Mouse (Mus musculus): ENCODE data around the gene Cacng7. TPM values are rescaled to one million over a fixed set of nuclear protein-coding genes. Genes with fewer than 3 reads are reported as not detected.
A peak's percentile ranks its signal among the peaks of the same experiment; 100 is the strongest.

The Cacng7 gene
- total and polyA plus RNA-seq, 3 experiments, result 4.3 to 6.7 (median 5.4) TPM

GRCm38 (mm10) chr7:3369189-3369588 is 36.4 kb downstream of the Cacng7 start:
- no peak for DNase-seq
- Histone ChIP-seq H3K27ac (no peak overlapping the region), H3K9ac (ENCODE audit: low read depth, low read length) (no peak overlapping the region), H3K36me3 (ENCODE audit: control insufficient read depth, insufficient read depth, low read length) (no peaks in the 10 kb centered on the region), H3K4me3 (no peak overlapping the region), H3K79me2 (replicated peaks; ENCODE audit: control insufficient read depth, insufficient read depth, low read length) (no peaks in the 10 kb centered on the region), H3K4me1 (ENCODE audit: control insufficient read depth, insufficient read depth, low read length) (no peaks in the 10 kb centered on the region), H3K27me3 (ENCODE audit: control insufficient read depth, insufficient read depth, low read length) (peaks cover 9% of the 10 kb centered on the region)
- 52% methylated on average over 6 of the region's 6 CpGs for WGBS
- intact Hi-C loops (cut with DNase I), result no loop called here
- no peak for TF ChIP-seq CTCF (IDR thresholded peaks at IDR 0.05)
- TF ChIP-seq EP300 (IDR thresholded peaks at IDR 0.05; ENCODE audit: insufficient read depth, low read depth, low read length), result no peak

- H3K4me1 ChIP-seq (ENCODE audit: control insufficient read depth, insufficient read depth, low read length), result no peaks in the 10 kb centered on the region
- no peaks in the 10 kb centered on the region for H3K79me2 ChIP-seq (replicated peaks; ENCODE audit: control insufficient read depth, insufficient read depth, low read length)
- WGBS, result 36% methylated on average over 4 of the region's 4 CpGs
- H3K4me3 ChIP-seq, result no peak overlapping the region
- no peak for DNase-seq
- H3K27ac ChIP-seq, result no peak overlapping the region
- H3K36me3 ChIP-seq (ENCODE audit: control insufficient read depth, insufficient read depth, low read length), result no peaks in the 10 kb centered on the region
- TF ChIP-seq EP300 (IDR thresholded peaks at IDR 0.05; ENCODE audit: insufficient read depth, low read depth, low read length) (no peak), POLR2A (IDR thresholded peaks at IDR 0.05; ENCODE audit: insufficient read depth, low read depth, low read length) (no peak), CTCF (IDR thresholded peaks at IDR 0.05) (no peak)
- no peak overlapping the region for H3K9ac ChIP-seq (ENCODE audit: low read depth, low read length)
- peaks cover 9% of the 10 kb centered on the region for H3K27me3 ChIP-seq (ENCODE audit: control insufficient read depth, insufficient read depth, low read length)
- intact Hi-C loops (cut with DNase I), result no loop called here
These were observed 37.7 kb downstream of the Cacng7 start for GRCm38 (mm10) chr7:3370407-3370806.

- peaks cover 3% of the 10 kb centered on the region; the same call in 1 of the 2 replicates for H3K27me3 ChIP-seq (ENCODE audit: control insufficient read depth, insufficient read depth, low read length)
- WGBS, result 56% methylated on average over 2 of the region's 2 CpGs
- no peaks in the 10 kb centered on the region for H3K79me2 ChIP-seq (replicated peaks; ENCODE audit: control insufficient read depth, insufficient read depth, low read length)
- no peaks in the 10 kb centered on the region for H3K36me3 ChIP-seq (ENCODE audit: control insufficient read depth, insufficient read depth, low read length)
- H3K9ac ChIP-seq (ENCODE audit: low read depth, low read length), result no peak overlapping the region
- intact Hi-C loops (cut with DNase I), result no loop called here
- TF ChIP-seq POLR2A (IDR thresholded peaks at IDR 0.05; ENCODE audit: insufficient read depth, low read depth, low read length), result no peak
- TF ChIP-seq EP300 (IDR thresholded peaks at IDR 0.05; ENCODE audit: insufficient read depth, low read depth, low read length), result no peak
- TF ChIP-seq CTCF (IDR thresholded peaks at IDR 0.05), result no peak
- no peak overlapping the region for H3K27ac ChIP-seq
- DNase-seq, result no peak
- H3K4me1 ChIP-seq (ENCODE audit: control insufficient read depth, insufficient read depth, low read length), result no peaks in the 10 kb centered on the region
- H3K4me3 ChIP-seq, result no peak overlapping the region
These were observed 39.6 kb downstream of the Cacng7 start for GRCm38 (mm10) chr7:3372376-3372775.

GRCm38 (mm10) chr7:3373754-3374153 is 41.0 kb downstream of the Cacng7 start:
- Histone ChIP-seq H3K4me1 (ENCODE audit: control insufficient read depth, insufficient read depth, low read length) (no peaks in the 10 kb centered on the region), H3K27ac (no peak overlapping the region), H3K4me3 (no peak overlapping the region), H3K36me3 (ENCODE audit: control insufficient read depth, insufficient read depth, low read length) (no peaks in the 10 kb centered on the region), H3K79me2 (replicated peaks; ENCODE audit: control insufficient read depth, insufficient read depth, low read length) (no peaks in the 10 kb centered on the region), H3K9ac (ENCODE audit: low read depth, low read length) (no peak overlapping the region), H3K27me3 (ENCODE audit: control insufficient read depth, insufficient read depth, low read length) (no peaks in the 10 kb centered on the region)
- no peak for TF ChIP-seq EP300 (IDR thresholded peaks at IDR 0.05; ENCODE audit: insufficient read depth, low read depth, low read length)
- TF ChIP-seq POLR2A (IDR thresholded peaks at IDR 0.05; ENCODE audit: insufficient read depth, low read depth, low read length), result no peak
- TF ChIP-seq CTCF (IDR thresholded peaks at IDR 0.05), result no peak
- intact Hi-C loops (cut with DNase I), result no loop called here
- no peak for DNase-seq
- WGBS, result 77% methylated on average over 8 of the region's 8 CpGs

GRCm38 (mm10) chr7:3376831-3377230 is 44.1 kb downstream of the Cacng7 start:
- Histone ChIP-seq H3K79me2 (replicated peaks; ENCODE audit: control insufficient read depth, insufficient read depth, low read length) (no peaks in the 10 kb centered on the region), H3K36me3 (ENCODE audit: control insufficient read depth, insufficient read depth, low read length) (no peaks in the 10 kb centered on the region), H3K9ac (ENCODE audit: low read depth, low read length) (no peak overlapping the region), H3K27ac (no peak overlapping the region), H3K27me3 (ENCODE audit: control insufficient read depth, insufficient read depth, low read length) (no peaks in the 10 kb centered on the region), H3K4me1 (ENCODE audit: control insufficient read depth, insufficient read depth, low read length) (no peaks in the 10 kb centered on the region), H3K4me3 (no peak overlapping the region)
- DNase-seq, result peak; percentile 45 to 61
- intact Hi-C loops (cut with DNase I), result loop anchor here (5.0 kb wide), 1 partner anchor 155 kb away; no protein-coding TSS in a partner anchor
- TF ChIP-seq EP300 (IDR thresholded peaks at IDR 0.05; ENCODE audit: insufficient read depth, low read depth, low read length), result no peak
- peak; percentile 77 for TF ChIP-seq CTCF (IDR thresholded peaks at IDR 0.05)
- 30% methylated on average over 4 of the region's 4 CpGs for WGBS

- Histone ChIP-seq H3K79me2 (replicated peaks; ENCODE audit: control insufficient read depth, insufficient read depth, low read length) (no peaks in the 10 kb centered on the region), H3K36me3 (ENCODE audit: control insufficient read depth, insufficient read depth, low read length) (no peaks in the 10 kb centered on the region), H3K27ac (no peak overlapping the region), H3K4me3 (no peak overlapping the region), H3K4me1 (ENCODE audit: control insufficient read depth, insufficient read depth, low read length) (no peaks in the 10 kb centered on the region), H3K27me3 (ENCODE audit: control insufficient read depth, insufficient read depth, low read length) (no peaks in the 10 kb centered on the region), H3K9ac (ENCODE audit: low read depth, low read length) (no peak overlapping the region)
- TF ChIP-seq CTCF (IDR thresholded peaks at IDR 0.05) (no peak), POLR2A (IDR thresholded peaks at IDR 0.05; ENCODE audit: insufficient read depth, low read depth, low read length) (no peak), EP300 (IDR thresholded peaks at IDR 0.05; ENCODE audit: insufficient read depth, low read depth, low read length) (no peak)
- WGBS, result 78% methylated on average over 9 of the region's 9 CpGs
- intact Hi-C loops (cut with DNase I), result no loop called here
- no peak for DNase-seq
These were observed 49.4 kb downstream of the Cacng7 start for GRCm38 (mm10) chr7:3382123-3382522.

All from heart, adult 2 months (tissue).